Mouse (Mus musculus) urinary bladder, postnatal 14 days (tissue): ENCODE data around the gene Tmem209.

Source experiments
- DNase-seq: peaks from one replicate; pipeline ENCODE4 v3.0.0; 2021; ENCODE audit warnings: low spot score

The Tmem209 gene

GRCm38 (mm10) chr6:30509265-30510239, at the start of gene Tmem209, which contains the start of gene Ssmem1:
Tmem209 (minus strand) TSS chr6:30509783.
Ssmem1 (plus strand) TSS chr6:30509849.
- DNase-seq: peak; percentile 100

GRCm38 (mm10) chr6:30556080-30556479, 46.5 kb upstream of the Tmem209 start:
- no peak for DNase-seq

GRCm38 (mm10) chr6:30554621-30555170, 45.1 kb upstream of the Tmem209 start:
- DNase-seq: no peak

- DNase-seq: no peak
These were observed 44.5 kb upstream of the Tmem209 start for GRCm38 (mm10) chr6:30554092-30554491.

- no peak for DNase-seq
These were observed 43.9 kb upstream of the Tmem209 start for GRCm38 (mm10) chr6:30553381-30554010.

- no peak for DNase-seq
These were observed 43.0 kb upstream of the Tmem209 start for GRCm38 (mm10) chr6:30552628-30553027.

GRCm38 (mm10) chr6:30551644-30552580, 42.3 kb upstream of the Tmem209 start:
- DNase-seq: no peak

- DNase-seq: no peak
These were observed 41.6 kb upstream of the Tmem209 start for GRCm38 (mm10) chr6:30551193-30551515.

GRCm38 (mm10) chr6:30550496-30551192, 41.1 kb upstream of the Tmem209 start:
- no peak for DNase-seq

- DNase-seq: no peak
These were observed 39.7 kb upstream of the Tmem209 start for GRCm38 (mm10) chr6:30549231-30549761.

- peak; percentile 23 for DNase-seq
These were observed 38.2 kb upstream of the Tmem209 start for GRCm38 (mm10) chr6:30547656-30548306.

GRCm38 (mm10) chr6:30547274-30547645, 37.7 kb upstream of the Tmem209 start:
- no peak for DNase-seq

GRCm38 (mm10) chr6:30546571-30547273, 37.1 kb upstream of the Tmem209 start:
- peak; percentile 28 for DNase-seq

- no peak for DNase-seq
These were observed 36.1 kb upstream of the Tmem209 start for GRCm38 (mm10) chr6:30545689-30546088.

GRCm38 (mm10) chr6:30543851-30544250, 34.3 kb upstream of the Tmem209 start:
- DNase-seq: no peak

GRCm38 (mm10) chr6:30543077-30543476, 33.5 kb upstream of the Tmem209 start:
- DNase-seq: no peak

GRCm38 (mm10) chr6:30542277-30542676, 32.7 kb upstream of the Tmem209 start:
- DNase-seq: no peak

GRCm38 (mm10) chr6:30541009-30541799, 31.6 kb upstream of the Tmem209 start, which contains the start of gene Cpa2:
Cpa2 (plus strand) TSS chr6:30541582.
- no peak for DNase-seq

GRCm38 (mm10) chr6:30538800-30539199, 29.2 kb upstream of the Tmem209 start:
- no peak for DNase-seq
